Mouse (Mus musculus): ENCODE measurements at regions not wholly inside any gene's neighbourhood (a gene's known extent, or its start where the extent isn't known, plus 50 kb on each side); places are given as distances from the start of the nearest gene placed in this dataset.

GRCm38 (mm10) chr13:107528724-107529456 lies 507.0 kb upstream of the Kif2a start:
- DNase-seq = no peak

- no peak for DNase-seq
Observed at GRCm38 (mm10) chr13:107522942-107523341, 501.0 kb upstream of the Kif2a start.

GRCm38 (mm10) chr13:107514236-107514635 lies 492.3 kb upstream of the Kif2a start:
- DNase-seq = no peak

DNA sequence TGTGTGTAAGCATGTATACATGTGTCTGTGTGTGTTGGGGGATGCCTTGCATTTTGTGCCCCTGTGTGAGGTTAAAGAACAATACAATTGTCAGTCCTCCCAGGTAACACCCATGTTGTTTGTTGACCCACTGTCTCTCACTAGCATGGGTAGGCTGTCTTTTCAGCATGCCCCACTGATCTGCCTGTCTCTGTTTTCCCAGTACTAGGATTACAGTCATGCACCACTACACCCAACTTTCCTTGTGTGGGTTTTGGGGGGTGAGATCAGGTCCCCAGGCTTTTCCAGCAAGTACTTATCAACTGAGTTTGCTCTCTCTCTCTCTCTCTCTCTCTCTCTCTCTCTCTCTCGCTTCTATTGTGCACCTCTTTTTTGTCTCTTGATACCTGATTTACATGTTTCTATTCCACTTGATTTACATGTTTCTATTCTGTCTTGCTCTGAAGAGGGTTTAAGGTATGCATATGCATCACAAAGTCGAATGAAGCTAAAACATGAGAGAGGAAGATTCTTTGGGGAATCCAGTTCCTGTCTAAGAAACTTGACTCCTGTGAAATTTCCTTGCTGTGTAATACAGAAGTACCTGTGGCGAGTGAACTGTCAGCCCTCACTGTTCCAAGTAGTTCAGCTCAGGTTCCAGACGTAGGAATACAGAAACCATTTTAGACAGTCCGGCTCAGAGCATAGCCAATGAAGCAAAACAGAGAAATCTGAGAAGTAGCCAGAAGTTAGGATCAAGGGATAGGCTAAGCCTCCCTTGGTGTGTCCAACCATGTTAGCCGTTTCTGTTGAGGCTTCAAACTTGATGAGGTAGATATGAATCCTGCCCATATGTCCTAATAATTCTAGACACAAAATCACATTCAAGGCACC lies 491.6 kb upstream of the Kif2a start:
- DNase-seq = no peak

DNA sequence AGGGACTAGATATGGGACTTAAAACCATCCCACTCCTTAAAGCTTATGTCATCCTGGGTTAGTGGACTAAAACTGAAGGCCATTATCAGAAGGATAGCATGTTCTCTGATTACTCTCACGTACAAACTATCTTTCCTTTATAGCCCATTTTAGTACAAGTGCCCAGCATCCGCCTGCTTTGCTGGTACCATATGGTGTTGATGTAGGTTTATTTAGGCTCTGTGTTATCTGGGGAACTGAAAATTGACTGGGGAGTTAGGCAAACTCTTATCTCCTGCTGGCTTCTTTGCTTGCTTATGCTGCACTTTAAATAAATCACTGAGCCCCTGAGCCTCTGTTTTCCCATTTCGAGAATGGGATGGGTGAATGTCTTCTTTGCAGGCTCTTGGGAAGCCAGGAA lies 485.4 kb upstream of the Kif2a start:
- DNase-seq = no peak

GRCm38 (mm10) chr13:107506832-107507231 lies 484.9 kb upstream of the Kif2a start:
- DNase-seq = no peak

- DNase-seq = no peak
Observed at GRCm38 (mm10) chr13:107505318-107505717, 483.4 kb upstream of the Kif2a start.

GRCm38 (mm10) chr13:107502261-107502660 lies 480.3 kb upstream of the Kif2a start:
- DNase-seq = no peak

DNA sequence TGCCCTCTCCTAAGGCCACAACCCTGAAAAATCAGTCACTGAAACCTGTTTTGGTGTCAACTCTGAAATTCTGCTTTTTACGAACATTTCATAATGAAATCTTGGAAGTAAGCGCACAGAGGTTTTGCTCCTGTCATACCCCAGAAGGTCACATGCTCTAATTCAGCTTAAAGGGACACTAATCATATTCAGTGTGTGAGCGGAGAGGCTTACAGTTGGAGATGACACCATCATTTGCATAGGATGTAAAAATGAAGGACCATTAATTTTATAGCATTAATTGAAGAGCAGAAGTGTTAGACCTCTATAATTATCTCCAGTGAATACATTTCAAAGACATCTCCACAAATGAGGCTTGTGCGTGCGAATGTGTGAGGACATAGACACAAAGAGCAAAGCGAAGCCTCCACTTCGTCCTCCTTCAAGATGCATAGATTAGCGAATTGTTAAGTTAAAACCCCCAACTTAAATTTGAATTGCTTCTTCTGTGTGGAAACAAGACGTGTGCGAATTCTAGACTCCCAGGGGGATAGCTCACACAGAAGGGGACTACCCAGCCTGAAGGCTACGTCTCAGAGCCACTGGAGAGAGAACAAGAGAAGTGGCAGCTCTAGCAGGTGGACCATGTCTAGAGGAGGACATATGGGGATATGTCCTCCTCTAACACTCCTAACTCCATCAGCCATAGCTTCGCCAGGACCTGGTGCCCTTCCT lies 479.0 kb upstream of the Kif2a start:
- DNase-seq = no peak

GRCm38 (mm10) chr13:107499296-107499695 lies 477.4 kb upstream of the Kif2a start:
- no peak for DNase-seq

GRCm38 (mm10) chr13:107495161-107495732 lies 473.3 kb upstream of the Kif2a start:
- no peak for DNase-seq

- peak; percentile 82 for DNase-seq
Observed at GRCm38 (mm10) chr13:107493765-107494164, 471.8 kb upstream of the Kif2a start.

- no peak for DNase-seq
Observed at GRCm38 (mm10) chr13:107492448-107492847, 470.5 kb upstream of the Kif2a start.

- no peak for DNase-seq
Observed at GRCm38 (mm10) chr13:107491423-107491822, 469.5 kb upstream of the Kif2a start.

- DNase-seq = no peak
Observed at GRCm38 (mm10) chr13:107485400-107486017, 463.6 kb upstream of the Kif2a start.

GRCm38 (mm10) chr13:107484630-107484998 lies 462.7 kb upstream of the Kif2a start:
- DNase-seq = no peak

DNA sequence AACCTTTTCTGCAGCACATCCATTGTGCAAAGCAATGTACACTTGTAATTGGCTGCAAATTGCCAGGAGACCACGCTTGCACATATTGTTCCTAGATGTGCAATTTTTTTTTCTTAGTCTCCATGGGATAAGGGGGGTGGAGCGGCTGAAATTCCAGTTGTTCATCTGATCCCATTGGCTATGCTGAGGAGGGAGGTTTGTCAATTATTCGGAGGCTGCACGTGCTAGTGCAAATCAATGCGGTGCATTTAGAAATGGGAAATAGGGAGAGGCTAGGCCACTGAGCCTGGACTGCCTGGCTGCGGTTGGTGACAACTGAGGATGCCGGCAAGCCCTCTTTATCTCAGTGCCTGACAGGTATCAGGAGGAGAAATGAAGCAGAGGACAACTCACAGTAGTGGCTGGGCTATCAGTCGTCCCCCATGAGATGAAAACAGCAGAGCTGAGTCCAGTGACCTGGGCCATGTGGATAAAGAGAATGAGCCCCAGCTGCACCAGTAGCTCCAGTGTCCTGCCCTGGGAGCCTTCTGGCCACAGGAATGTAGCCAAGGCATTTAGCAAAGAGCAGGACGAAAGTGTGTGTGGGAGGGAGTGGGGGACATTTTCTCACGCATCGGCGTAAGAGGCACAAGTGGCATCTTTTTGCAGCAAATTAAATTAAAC lies 462.2 kb upstream of the Kif2a start:
- DNase-seq = no peak

- DNase-seq = no peak
Observed at GRCm38 (mm10) chr13:107475166-107475565, 453.2 kb upstream of the Kif2a start.

DNA sequence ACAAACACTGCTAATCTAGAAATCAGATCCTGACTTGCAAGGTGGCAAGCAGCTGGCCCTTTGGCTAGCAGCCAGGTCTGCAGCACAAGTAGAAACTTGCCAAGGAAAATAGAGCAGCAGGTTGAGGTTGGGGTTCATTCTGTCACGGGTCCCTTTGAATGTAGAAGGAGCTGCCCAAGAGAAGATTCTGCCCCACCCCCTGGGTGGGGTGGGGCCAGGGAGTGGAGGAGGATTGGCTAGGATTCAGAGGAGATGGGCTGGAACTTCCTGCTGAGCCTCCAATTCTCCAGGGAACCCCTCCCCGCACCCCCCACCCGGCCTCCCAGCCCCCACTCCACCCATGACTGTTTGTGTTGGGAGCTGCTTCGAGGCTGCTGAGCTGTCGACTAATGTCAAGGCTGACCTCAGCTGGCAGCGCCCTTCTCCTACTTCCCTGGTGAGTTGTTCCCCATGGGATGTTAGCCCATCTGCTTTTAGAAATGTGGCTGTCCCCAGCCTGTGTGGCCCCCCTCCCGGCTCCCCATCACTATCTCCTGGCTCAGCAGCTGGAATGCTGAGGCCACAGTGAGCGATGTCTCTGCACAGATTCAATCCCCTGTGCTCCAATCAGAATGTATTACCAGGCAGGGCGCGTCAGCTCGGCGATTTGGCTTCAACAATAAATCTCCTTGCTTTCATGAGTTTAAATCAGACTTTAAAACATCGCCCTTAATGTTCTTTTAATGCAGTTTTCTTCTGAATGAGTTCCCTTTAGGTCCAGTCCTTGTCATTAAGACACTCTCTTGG lies 447.8 kb upstream of the Kif2a start:
- peak; percentile 19 for DNase-seq

DNA sequence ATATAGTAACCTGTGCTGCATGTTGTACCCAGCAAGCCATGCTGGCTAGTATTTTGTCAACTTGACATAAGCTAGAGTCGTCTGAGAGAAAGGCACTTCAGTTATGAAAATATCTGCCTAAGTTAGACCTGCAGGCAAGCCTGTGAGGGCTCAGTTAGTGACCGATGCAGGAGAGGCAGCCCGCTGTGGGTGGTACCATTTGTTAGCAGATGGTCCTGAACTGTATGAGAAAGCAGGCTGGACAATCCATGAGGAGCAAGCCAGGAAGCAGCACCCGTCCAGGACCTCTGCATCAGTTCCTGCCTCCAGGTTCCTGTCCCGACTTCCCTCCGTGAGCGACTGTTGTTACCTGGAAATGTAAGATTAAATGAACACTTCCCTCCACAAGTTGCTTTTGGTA lies 440.9 kb upstream of the Kif2a start:
- DNase-seq = no peak
